Mouse (Mus musculus) CD4-positive, CD25-positive, alpha-beta regulatory T cell, adult 4 months (primary cell): Measurements from ENCODE around the gene Rnf123. TPM values are rescaled to one million over a fixed set of nuclear protein-coding genes. Genes with fewer than 3 reads are reported as not detected.

ENCODE experiments used
- ATAC-seq: one replicate; pipeline ENCODE4 v1.8.0; 2017
- polyA plus RNA-seq, 2 experiments: library from polyadenylated mRNA; unstranded; fragments of 100-300 nt; shearing (Covaris generic); gene quantifications; one replicate each; pipeline ENCODE4 v1.2.1; 2017

Rnf123 gene
- 10 to 100 TPM; 68.1 to 87.9 TPM for polyA plus RNA-seq

GRCm38 (mm10) chr9:108082988-108083431 is at the start of gene Rnf123:
Gene Rnf123, minus strand, starts transcription at chr9:108083346.
- peak; percentile 84 for ATAC-seq

GRCm38 (mm10) chr9:108132373-108132772 is 49.2 kb upstream of the Rnf123 start:
- ATAC-seq = no peak

- ATAC-seq = no peak
Observed at GRCm38 (mm10) chr9:108131502-108131901, 48.4 kb upstream of the Rnf123 start.

GRCm38 (mm10) chr9:108129042-108129948 is 46.1 kb upstream of the Rnf123 start:
- ATAC-seq = no peak

- ATAC-seq = no peak
Observed at GRCm38 (mm10) chr9:108128248-108128647, 45.1 kb upstream of the Rnf123 start.

GRCm38 (mm10) chr9:108126436-108127180 is 43.5 kb upstream of the Rnf123 start:
- ATAC-seq = no peak

- no peak for ATAC-seq
Observed at GRCm38 (mm10) chr9:108125731-108126130, 42.6 kb upstream of the Rnf123 start.

GRCm38 (mm10) chr9:108123916-108124315 is 40.8 kb upstream of the Rnf123 start:
- no peak for ATAC-seq

GRCm38 (mm10) chr9:108121170-108121969 is 38.2 kb upstream of the Rnf123 start:
- no peak for ATAC-seq

- peak; percentile 45 for ATAC-seq
Observed at GRCm38 (mm10) chr9:108120671-108121070, 37.5 kb upstream of the Rnf123 start.

- no peak for ATAC-seq
Observed at GRCm38 (mm10) chr9:108119891-108120411, 36.8 kb upstream of the Rnf123 start.

- no peak for ATAC-seq
Observed at GRCm38 (mm10) chr9:108117143-108117542, 34.0 kb upstream of the Rnf123 start.

- ATAC-seq = no peak
Observed at GRCm38 (mm10) chr9:108115290-108116077, 32.3 kb upstream of the Rnf123 start.

- ATAC-seq = no peak
Observed at GRCm38 (mm10) chr9:108112719-108113340, 29.7 kb upstream of the Rnf123 start.

- ATAC-seq = no peak
Observed at GRCm38 (mm10) chr9:108111593-108112121, 28.5 kb upstream of the Rnf123 start.

- no peak for ATAC-seq
Observed at GRCm38 (mm10) chr9:108111101-108111592, 28.0 kb upstream of the Rnf123 start.

- ATAC-seq = no peak
Observed at GRCm38 (mm10) chr9:108110160-108110559, 27.0 kb upstream of the Rnf123 start.

- ATAC-seq = no peak
Observed at GRCm38 (mm10) chr9:108107867-108108266, 24.7 kb upstream of the Rnf123 start.

GRCm38 (mm10) chr9:108106090-108106489 is 22.9 kb upstream of the Rnf123 start:
- no peak for ATAC-seq

- no peak for ATAC-seq
Observed at GRCm38 (mm10) chr9:108105549-108105863, 22.4 kb upstream of the Rnf123 start.
